Mouse (Mus musculus) intestine, embryonic 16.5 days (tissue): Measurements from ENCODE around the gene Mertk. TPM values are rescaled to one million over a fixed set of nuclear protein-coding genes. Genes with fewer than 3 reads are reported as not detected.

Experiments used
- ATAC-seq: fragments of 200-750 bp; cut with Nextera tagmentation; 2 replicates; pipeline ENCODE4 v1.8.0; 2017; ENCODE audit warnings: moderate TSS enrichment, moderate library complexity
- H3K27ac ChIP-seq: fragments of 300-500 bp; sonication (generic); 2 replicates; pipeline ENCODE4 v1.5.1; 2014; ENCODE audit warnings: mild to moderate bottlenecking, low read length
- H3K27me3 ChIP-seq: fragments of 300-500 bp; sonication (generic); replicated peaks from 2 replicates; pipeline ENCODE4 v1.6.1; 2014; ENCODE audit warnings: low read length, control low read depth, mixed read lengths; ENCODE audit not compliant: control insufficient read depth, insufficient read depth
- H3K36me3 ChIP-seq: fragments of 300-500 bp; sonication (generic); 2 replicates; pipeline ENCODE4 v1.6.1; 2014; ENCODE audit warnings: low read length, control low read depth; ENCODE audit not compliant: control insufficient read depth, insufficient read depth
- H3K4me1 ChIP-seq: fragments of 300-500 bp; sonication (generic); 2 replicates; pipeline ENCODE4 v1.6.1; 2014; ENCODE audit warnings: low read length, control low read depth, mixed read lengths; ENCODE audit not compliant: control insufficient read depth, insufficient read depth
- H3K4me2 ChIP-seq: fragments of 300-500 bp; sonication (generic); 2 replicates; pipeline ENCODE4 v1.6.1; 2014; ENCODE audit warnings: low read depth, low read length, control low read depth
- H3K4me3 ChIP-seq: fragments of 300-500 bp; sonication (generic); 2 replicates; pipeline ENCODE4 v1.5.1; 2014; ENCODE audit warnings: mild to moderate bottlenecking, low read length
- H3K9ac ChIP-seq: fragments of 300-500 bp; sonication (generic); 2 replicates; pipeline ENCODE4 v1.6.1; 2014; ENCODE audit warnings: low read depth, low read length
- H3K9me3 ChIP-seq: fragments of 300-500 bp; sonication (generic); 2 replicates; pipeline ENCODE4 v1.6.1; 2016; ENCODE audit warnings: low read length, control low read depth; ENCODE audit not compliant: control insufficient read depth
- WGBS: fragments of 180-500 bp; shearing (Covaris S2); extraction: QIAGEN DNeasy Blood & Tissue Kit; methylation state at CpG from one replicate; pipeline ENCODE4 v1.1.7; 2014; 5-methylcytosine and 5-hydroxymethylcytosine counted together
- polyA plus RNA-seq: library from polyadenylated mRNA; unstranded; fragments of >200 nt; fragmentation: Nextera tagmentation; extraction: Ambion mirVana; gene quantifications from 2 replicates; pipeline ENCODE4 v1.2.1, GENCODE M21; 2015

Gene Mertk
- polyA plus RNA-seq, 1 experiment from 2014 or later = 13.5 TPM

DNA sequence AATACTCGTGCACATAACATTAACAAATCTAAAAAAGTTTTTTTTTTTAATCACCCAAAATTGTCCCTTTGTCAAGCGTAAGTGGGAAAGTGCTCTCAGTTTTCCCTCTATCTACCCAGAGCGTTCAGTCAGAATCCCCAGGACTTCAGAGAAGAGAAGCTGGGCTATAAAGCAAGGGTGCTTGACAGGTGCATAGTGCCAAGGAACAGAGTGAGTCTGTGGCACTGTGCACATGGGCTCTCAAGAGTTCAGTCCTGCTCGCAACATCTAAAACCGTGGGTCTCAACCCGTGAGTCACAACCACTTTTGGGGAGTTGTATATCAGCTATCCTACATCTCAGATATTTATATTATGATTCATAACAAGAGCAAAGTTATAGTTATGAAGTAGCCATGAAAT lies 71.8 kb downstream of the Mertk start:
- WGBS = 91% methylated on average over 6 of the region's 6 CpGs
- no peak overlapping the region for H3K9ac ChIP-seq
- H3K27ac ChIP-seq = no peak overlapping the region
- ATAC-seq = no peak
- no peak overlapping the region for H3K4me3 ChIP-seq
- H3K4me1 ChIP-seq = peaks cover 4% of the 10 kb centered on the region
- 0 out of 2 replicates have a peak, but pooled peaks cover 2% of the 10 kb centered on the region for H3K36me3 ChIP-seq
- H3K9me3 ChIP-seq = no peaks in the 10 kb centered on the region
- H3K27me3 ChIP-seq = no peaks in the 10 kb centered on the region
- no peak overlapping the region for H3K4me2 ChIP-seq

DNA sequence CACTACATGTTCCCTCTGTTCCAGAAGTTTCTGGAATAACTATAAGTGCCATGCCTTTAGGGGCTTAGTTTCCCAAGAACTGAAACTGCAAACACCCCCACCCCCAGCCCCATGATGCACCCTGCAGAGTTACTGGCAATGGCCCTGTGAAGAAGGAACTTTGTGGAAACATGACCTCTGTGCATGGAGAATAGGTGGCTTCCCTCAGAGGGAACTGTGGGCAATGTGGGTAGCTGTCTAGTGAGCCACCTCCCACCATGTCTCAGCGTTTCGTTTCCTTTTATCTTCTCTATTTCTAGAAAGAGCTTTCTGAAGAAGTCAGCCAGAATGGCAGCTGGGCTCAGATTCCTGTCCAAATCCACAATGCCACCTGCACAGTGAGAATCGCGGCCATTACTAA lies 72.3 kb downstream of the Mertk start:
- Histone ChIP-seq H3K27me3 (no peaks in the 10 kb centered on the region), H3K27ac (no peak overlapping the region), H3K36me3 (no peaks in the 10 kb centered on the region), H3K4me2 (no peak overlapping the region), H3K4me3 (no peak overlapping the region), H3K9ac (no peak overlapping the region), H3K4me1 (peaks cover 4% of the 10 kb centered on the region; the same call in 1 of the 2 replicates), H3K9me3 (no peaks in the 10 kb centered on the region)
- WGBS = 89% methylated on average over 4 of the region's 4 CpGs
- ATAC-seq = no peak

DNA sequence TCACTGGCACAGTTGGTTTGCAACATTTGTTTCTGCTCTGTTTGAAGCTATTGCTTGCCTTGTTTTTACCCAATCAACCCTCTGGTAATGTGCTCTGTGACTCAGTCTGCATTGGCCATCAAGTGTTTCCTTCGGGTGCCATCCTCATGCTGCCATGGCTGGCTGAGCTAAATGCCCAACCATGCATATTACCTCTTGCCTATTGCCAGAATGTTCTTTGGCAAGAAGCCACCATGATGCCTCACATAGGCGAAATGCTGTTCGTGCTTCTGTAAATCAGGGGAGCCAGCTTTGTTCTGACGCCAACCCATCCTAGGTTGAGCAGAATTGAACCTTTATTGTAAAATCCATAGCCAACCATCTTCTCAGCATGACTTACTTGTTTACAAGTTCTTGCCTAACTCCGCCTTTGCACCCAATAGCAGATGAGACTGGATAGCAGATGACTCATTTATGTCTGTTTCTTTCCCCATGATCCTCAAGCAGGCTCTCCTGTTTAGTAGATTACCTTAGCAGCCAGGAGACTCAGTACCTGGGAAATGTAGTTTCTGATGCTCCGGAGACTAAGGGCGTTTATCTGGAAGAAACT lies 73.1 kb downstream of the Mertk start:
- H3K4me1 ChIP-seq = peaks cover 4% of the 10 kb centered on the region; the same call in 1 of the 2 replicates
- no peak overlapping the region for H3K27ac ChIP-seq
- H3K9ac ChIP-seq = no peak overlapping the region
- H3K36me3 ChIP-seq = no peaks in the 10 kb centered on the region
- H3K9me3 ChIP-seq = no peaks in the 10 kb centered on the region
- no peaks in the 10 kb centered on the region for H3K27me3 ChIP-seq
- no peak overlapping the region for H3K4me3 ChIP-seq
- no peak for ATAC-seq
- H3K4me2 ChIP-seq = no peak overlapping the region
- WGBS = 95% methylated on average over 7 of the region's 7 CpGs

DNA sequence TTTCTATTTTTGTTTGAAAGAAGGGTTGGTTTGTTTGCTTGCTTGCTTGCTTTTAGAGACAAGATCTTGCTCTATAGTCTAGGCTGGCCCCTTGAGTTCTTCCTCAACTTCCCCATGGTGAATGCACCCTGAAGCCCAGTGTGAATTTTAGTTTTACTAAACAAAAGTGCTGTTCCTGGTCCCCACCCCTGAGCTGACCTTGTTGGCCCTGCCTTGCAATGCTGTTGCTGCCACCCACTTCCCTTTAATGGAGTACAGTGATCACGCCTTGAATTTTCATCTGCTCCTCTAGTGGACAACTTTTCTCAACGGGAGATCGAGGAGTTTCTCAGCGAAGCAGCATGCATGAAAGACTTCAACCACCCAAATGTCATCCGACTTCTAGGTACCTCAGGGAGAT lies 83.5 kb downstream of the Mertk start:
- no peak overlapping the region for H3K4me3 ChIP-seq

DNA sequence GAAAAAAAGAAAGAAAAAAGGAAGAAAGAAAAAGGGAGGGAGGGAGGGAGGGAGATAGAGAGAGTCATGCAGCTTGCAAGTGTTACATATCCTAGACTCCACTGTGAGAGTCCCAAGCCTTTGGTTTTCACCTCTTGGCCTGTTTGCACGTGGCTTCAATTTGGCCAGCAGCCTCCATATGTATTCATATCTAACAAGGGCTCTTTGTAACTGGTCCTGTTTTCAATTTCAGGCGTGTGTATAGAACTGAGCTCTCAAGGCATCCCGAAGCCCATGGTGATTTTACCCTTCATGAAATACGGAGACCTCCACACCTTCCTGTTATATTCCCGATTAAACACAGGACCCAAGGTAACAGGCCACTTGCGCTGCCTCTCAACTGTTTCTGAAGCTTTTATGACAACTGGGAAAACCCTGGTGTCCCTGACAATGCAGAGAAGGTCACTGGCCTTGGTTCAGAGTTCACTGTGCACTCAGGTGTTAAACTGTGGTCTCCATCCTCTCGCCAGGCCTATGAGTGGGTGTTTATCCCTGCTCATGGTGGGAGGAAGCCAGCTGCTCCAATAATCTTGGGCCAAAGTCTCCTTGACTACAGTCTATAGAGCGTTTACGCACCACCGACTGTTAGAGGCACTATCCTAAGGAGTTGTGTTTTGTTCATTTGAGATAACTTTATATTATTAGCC lies 85.0 kb downstream of the Mertk start:
- H3K36me3 ChIP-seq = no peaks in the 10 kb centered on the region
- H3K9me3 ChIP-seq = no peaks in the 10 kb centered on the region
- no peak for ATAC-seq
- H3K9ac ChIP-seq = no peak overlapping the region
- 84% methylated on average over 10 of the region's 10 CpGs for WGBS
- H3K4me3 ChIP-seq = no peak overlapping the region
- H3K27ac ChIP-seq = no peak overlapping the region
- no peak overlapping the region for H3K4me2 ChIP-seq
- no peaks in the 10 kb centered on the region for H3K4me1 ChIP-seq
- H3K27me3 ChIP-seq = no peaks in the 10 kb centered on the region

More for the DNA sequence above, 83.5 kb downstream of the Mertk start:
- no peak for ATAC-seq
- no peak overlapping the region for H3K9ac ChIP-seq
- no peaks in the 10 kb centered on the region for H3K4me1 ChIP-seq
- no peaks in the 10 kb centered on the region for H3K27me3 ChIP-seq
- WGBS = 89% methylated on average over 5 of the region's 5 CpGs
- H3K36me3 ChIP-seq = no peaks in the 10 kb centered on the region
- H3K27ac ChIP-seq = no peak overlapping the region
- no peaks in the 10 kb centered on the region for H3K9me3 ChIP-seq
- H3K4me2 ChIP-seq = no peak overlapping the region

DNA sequence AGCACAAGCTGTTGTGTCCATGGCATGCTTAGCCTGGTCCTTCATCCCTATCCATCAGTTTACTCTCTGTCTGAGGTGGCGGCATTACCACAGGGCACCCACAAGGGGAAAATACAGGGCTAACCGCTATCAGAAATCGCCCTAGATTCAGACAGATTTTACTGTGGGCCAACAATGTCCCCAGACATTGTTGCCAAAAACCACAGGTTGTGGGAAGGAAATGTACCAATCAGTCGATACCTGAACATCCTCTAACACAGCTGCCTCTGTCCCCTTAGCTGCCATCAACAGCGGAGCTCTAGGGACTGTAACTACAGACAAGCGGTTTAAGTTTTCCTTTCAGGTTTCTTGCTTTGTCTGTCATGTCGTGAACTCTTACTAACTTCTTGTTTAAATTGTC lies 86.1 kb downstream of the Mertk start:
- WGBS = 93% methylated on average over 7 of the region's 7 CpGs
- ATAC-seq = no peak

DNA sequence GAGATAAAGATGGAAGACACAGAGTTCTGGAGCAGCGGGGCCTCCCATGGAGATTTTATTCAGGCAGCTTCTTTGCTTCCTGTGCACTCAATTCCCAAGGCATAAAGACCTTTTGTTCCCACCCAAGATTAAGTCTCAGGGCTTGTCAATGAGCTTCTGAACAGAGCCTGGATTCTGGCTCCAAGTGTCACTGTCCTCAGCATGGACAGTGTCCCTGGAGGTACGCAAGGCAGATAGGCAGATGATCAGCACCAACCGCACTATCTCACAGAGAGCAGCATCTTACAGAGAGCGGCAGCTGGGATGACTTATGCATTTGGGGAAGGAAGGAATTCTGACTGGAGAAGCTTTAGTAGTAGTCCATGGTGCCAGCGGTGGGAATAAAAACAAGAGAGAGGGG lies 87.6 kb downstream of the Mertk start:
- Histone ChIP-seq H3K4me2 (no peak overlapping the region), H3K4me3 (no peak overlapping the region), H3K9me3 (no peaks in the 10 kb centered on the region), H3K27me3 (no peaks in the 10 kb centered on the region), H3K4me1 (no peaks in the 10 kb centered on the region), H3K27ac (no peak overlapping the region), H3K9ac (no peak overlapping the region), H3K36me3 (no peaks in the 10 kb centered on the region)
- 66% methylated on average over 5 of the region's 5 CpGs for WGBS
- ATAC-seq = no peak

More for the DNA sequence above, 86.1 kb downstream of the Mertk start:
- Histone ChIP-seq H3K9ac (no peak overlapping the region), H3K9me3 (no peaks in the 10 kb centered on the region), H3K4me3 (no peak overlapping the region), H3K27ac (no peak overlapping the region), H3K27me3 (no peaks in the 10 kb centered on the region), H3K36me3 (no peaks in the 10 kb centered on the region), H3K4me1 (no peaks in the 10 kb centered on the region), H3K4me2 (no peak overlapping the region)

DNA sequence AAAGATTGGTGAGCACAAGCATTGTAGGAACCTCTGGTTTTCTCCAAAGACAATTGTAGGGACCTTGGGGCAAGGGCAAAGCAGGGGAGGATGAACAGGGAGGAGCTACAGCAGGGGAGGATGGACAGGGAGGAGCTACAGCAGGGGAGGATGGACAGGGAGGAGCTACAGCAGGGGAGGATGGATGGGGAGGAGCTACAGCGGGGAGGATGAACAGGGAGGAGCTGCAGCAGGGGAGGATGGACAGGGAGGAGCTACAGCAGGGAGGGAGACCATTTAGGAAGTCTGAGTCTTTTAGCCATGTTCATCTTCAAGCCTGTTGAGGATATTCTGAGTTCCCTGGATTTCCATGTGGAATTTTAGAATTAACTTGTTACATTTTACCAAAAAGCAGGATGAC lies 88.0 kb downstream of the Mertk start:
- ATAC-seq = no peak
- no peak overlapping the region for H3K9ac ChIP-seq
- H3K36me3 ChIP-seq = no peaks in the 10 kb centered on the region
- H3K4me2 ChIP-seq = no peak overlapping the region
- 70% methylated on average over 1 of the region's 1 CpGs for WGBS
- no peaks in the 10 kb centered on the region for H3K27me3 ChIP-seq
- H3K4me3 ChIP-seq = no peak overlapping the region
- no peak overlapping the region for H3K27ac ChIP-seq
- no peaks in the 10 kb centered on the region for H3K4me1 ChIP-seq
- no peaks in the 10 kb centered on the region for H3K9me3 ChIP-seq

DNA sequence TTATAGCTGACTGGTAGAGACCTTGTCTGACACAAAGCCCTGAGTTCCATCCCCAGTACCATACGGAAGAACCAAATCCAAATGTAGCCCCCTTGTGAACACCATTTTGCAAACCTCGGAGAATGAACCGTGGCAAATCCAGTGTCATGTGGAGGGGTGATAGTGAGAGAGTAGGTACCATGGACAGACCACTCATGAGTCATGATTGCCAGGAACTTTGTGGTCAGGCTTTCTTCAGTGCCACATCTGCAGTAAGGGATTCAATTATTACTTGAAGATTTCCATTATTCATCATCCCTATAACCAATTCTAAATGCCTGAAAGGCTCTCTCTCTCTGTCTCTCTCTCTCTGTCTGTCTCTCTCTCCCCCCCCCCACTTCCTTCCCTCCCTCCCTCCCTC lies 89.0 kb downstream of the Mertk start:
- 93% methylated on average over 3 of the region's 3 CpGs for WGBS
- H3K4me1 ChIP-seq = no peaks in the 10 kb centered on the region
- no peak overlapping the region for H3K27ac ChIP-seq
- no peak for ATAC-seq
- no peak overlapping the region for H3K9ac ChIP-seq
- peaks cover 2% of the 10 kb centered on the region; the same call in 1 of the 2 replicates for H3K36me3 ChIP-seq
- H3K4me3 ChIP-seq = no peak overlapping the region
- no peaks in the 10 kb centered on the region for H3K27me3 ChIP-seq
- no peak overlapping the region for H3K4me2 ChIP-seq
- H3K9me3 ChIP-seq = no peaks in the 10 kb centered on the region
